Mouse (Mus musculus) liver, embryonic 12.5 days (tissue): ENCODE measurements around the gene Cxcl14. TPM values are rescaled to one million over a fixed set of nuclear protein-coding genes. Genes with fewer than 3 reads are reported as not detected.

Experiments used
- ATAC-seq: fragments of 200-750 bp; cut with Nextera tagmentation; 2 replicates; pipeline ENCODE4 v1.8.0; 2017; ENCODE audit warnings: moderate number of reproducible peaks, mild to moderate bottlenecking, moderate library complexity
- H3K27ac ChIP-seq: fragments of 300-500 bp; sonication (generic); 2 replicates; pipeline ENCODE4 v1.5.1; 2016; ENCODE audit warnings: mild to moderate bottlenecking
- H3K27me3 ChIP-seq: fragments of 300-500 bp; sonication (generic); replicated peaks from 2 replicates; pipeline ENCODE4 v1.6.1; 2016; ENCODE audit warnings: mild to moderate bottlenecking, moderate library complexity
- H3K36me3 ChIP-seq: fragments of 300-500 bp; sonication (generic); 2 replicates; pipeline ENCODE4 v1.6.1; 2016; ENCODE audit warnings: mild to moderate bottlenecking, moderate library complexity
- H3K4me1 ChIP-seq: fragments of 300-500 bp; sonication (generic); 2 replicates; pipeline ENCODE4 v1.6.1; 2016
- H3K4me2 ChIP-seq: fragments of 300-500 bp; sonication (generic); 2 replicates; pipeline ENCODE4 v1.6.1; 2016; ENCODE audit warnings: mild to moderate bottlenecking, moderate library complexity
- H3K4me3 ChIP-seq: fragments of 300-500 bp; sonication (generic); 2 replicates; pipeline ENCODE4 v1.5.1; 2016; ENCODE audit warnings: mild to moderate bottlenecking, moderate library complexity
- H3K9ac ChIP-seq: fragments of 300-500 bp; sonication (generic); 2 replicates; pipeline ENCODE4 v1.6.1; 2016; ENCODE audit warnings: mild to moderate bottlenecking, moderate library complexity
- H3K9me3 ChIP-seq: fragments of 300-500 bp; sonication (generic); replicated peaks from 2 replicates; pipeline ENCODE4 v1.6.1; 2016; ENCODE audit warnings: mild to moderate bottlenecking, moderate library complexity
- WGBS: fragments of 180-500 bp; shearing (Covaris S2); methylation state at CpG from one replicate; pipeline ENCODE4 v1.1.7; 2016; ENCODE audit not compliant: insufficient replicate concordance; 5-methylcytosine and 5-hydroxymethylcytosine counted together
- polyA plus RNA-seq: library from polyadenylated mRNA; unstranded; fragments of >200 nt; fragmentation: Nextera tagmentation; extraction: Ambion mirVana; gene quantifications from 2 replicates; pipeline ENCODE4 v1.2.1, GENCODE M21; 2016

Cxcl14 gene
- polyA plus RNA-seq, 1 experiment from 2014 or later = 0.41 TPM

GRCm38 (mm10) chr13:56329165-56329564 is 32.8 kb upstream of the Cxcl14 start:
- Histone ChIP-seq H3K27ac (no peak overlapping the region), H3K27me3 (peaks cover 10% of the 10 kb centered on the region), H3K4me1 (no peaks in the 10 kb centered on the region), H3K4me2 (no peak overlapping the region), H3K9me3 (no peaks in the 10 kb centered on the region), H3K4me3 (no peak overlapping the region), H3K9ac (no peak overlapping the region), H3K36me3 (no peaks in the 10 kb centered on the region)
- ATAC-seq = no peak
- WGBS = 65% methylated on average over 6 of the region's 6 CpGs

- no peak overlapping the region for H3K4me3 ChIP-seq
Observed at GRCm38 (mm10) chr13:56327779-56328178, 31.4 kb upstream of the Cxcl14 start.

GRCm38 (mm10) chr13:56321635-56322034 is 25.3 kb upstream of the Cxcl14 start:
- Histone ChIP-seq H3K27ac (no peak overlapping the region), H3K9me3 (no peaks in the 10 kb centered on the region), H3K36me3 (no peaks in the 10 kb centered on the region), H3K27me3 (no peaks in the 10 kb centered on the region), H3K4me1 (no peaks in the 10 kb centered on the region), H3K4me2 (no peak overlapping the region), H3K4me3 (no peak overlapping the region), H3K9ac (no peak overlapping the region)
- ATAC-seq = no peak
- WGBS = 77% methylated on average over 7 of the region's 7 CpGs

More at GRCm38 (mm10) chr13:56327779-56328178, 31.4 kb upstream of the Cxcl14 start:
- H3K27ac ChIP-seq = no peak overlapping the region
- no peaks in the 10 kb centered on the region for H3K9me3 ChIP-seq
- no peak for ATAC-seq
- H3K36me3 ChIP-seq = no peaks in the 10 kb centered on the region
- H3K27me3 ChIP-seq = peaks cover 10% of the 10 kb centered on the region
- no peak overlapping the region for H3K9ac ChIP-seq
- WGBS = 20% methylated on average over 6 of the region's 6 CpGs
- H3K4me2 ChIP-seq = no peak overlapping the region
- H3K4me1 ChIP-seq = no peaks in the 10 kb centered on the region

GRCm38 (mm10) chr13:56316930-56317329 is 20.6 kb upstream of the Cxcl14 start:
- WGBS = 60% methylated on average over 4 of the region's 4 CpGs
- Histone ChIP-seq H3K27me3 (no peaks in the 10 kb centered on the region), H3K4me1 (no peaks in the 10 kb centered on the region), H3K4me3 (no peak overlapping the region), H3K4me2 (no peak overlapping the region), H3K27ac (no peak overlapping the region), H3K9ac (no peak overlapping the region), H3K9me3 (no peaks in the 10 kb centered on the region), H3K36me3 (no peaks in the 10 kb centered on the region)
- ATAC-seq = no peak

- Histone ChIP-seq H3K36me3 (no peaks in the 10 kb centered on the region), H3K4me3 (no peak overlapping the region), H3K4me2 (no peak overlapping the region), H3K9me3 (no peaks in the 10 kb centered on the region), H3K4me1 (no peaks in the 10 kb centered on the region), H3K9ac (no peak overlapping the region), H3K27me3 (no peaks in the 10 kb centered on the region), H3K27ac (no peak overlapping the region)
- no peak for ATAC-seq
- 45% methylated on average over 3 of the region's 3 CpGs for WGBS
Observed at GRCm38 (mm10) chr13:56315201-56315600, 18.9 kb upstream of the Cxcl14 start.

- 63% methylated on average over 12 of the region's 12 CpGs for WGBS
- no peak overlapping the region for H3K4me3 ChIP-seq
Observed at GRCm38 (mm10) chr13:56305058-56305457, 8.7 kb upstream of the Cxcl14 start.

GRCm38 (mm10) chr13:56304453-56304852 is 8.1 kb upstream of the Cxcl14 start:
- Histone ChIP-seq H3K27ac (no peak overlapping the region), H3K9me3 (no peaks in the 10 kb centered on the region), H3K27me3 (peaks cover 6% of the 10 kb centered on the region; the same call in 1 of the 2 replicates), H3K4me3 (no peak overlapping the region), H3K36me3 (no peaks in the 10 kb centered on the region), H3K4me1 (no peaks in the 10 kb centered on the region), H3K4me2 (no peak overlapping the region), H3K9ac (no peak overlapping the region)
- no peak for ATAC-seq
- WGBS = 31% methylated on average over 4 of the region's 4 CpGs

More at GRCm38 (mm10) chr13:56305058-56305457, 8.7 kb upstream of the Cxcl14 start:
- Histone ChIP-seq H3K27me3 (peaks cover 6% of the 10 kb centered on the region; the same call in 1 of the 2 replicates), H3K9me3 (no peaks in the 10 kb centered on the region), H3K4me1 (no peaks in the 10 kb centered on the region), H3K36me3 (no peaks in the 10 kb centered on the region), H3K9ac (no peak overlapping the region), H3K27ac (no peak overlapping the region), H3K4me2 (no peak overlapping the region)
- no peak for ATAC-seq

GRCm38 (mm10) chr13:56299336-56299735 is 3.0 kb upstream of the Cxcl14 start:
- no peak overlapping the region for H3K27ac ChIP-seq
- H3K9ac ChIP-seq = no peak overlapping the region
- H3K36me3 ChIP-seq = no peaks in the 10 kb centered on the region
- ATAC-seq = no peak
- 0 out of 2 replicates have a peak, but pooled peaks cover 3% of the 10 kb centered on the region for H3K4me1 ChIP-seq
- no peak overlapping the region for H3K4me2 ChIP-seq
- H3K27me3 ChIP-seq = peaks cover 56% of the 10 kb centered on the region
- no peak overlapping the region for H3K4me3 ChIP-seq
- no peaks in the 10 kb centered on the region for H3K9me3 ChIP-seq
- WGBS = 79% methylated on average over 11 of the region's 11 CpGs

GRCm38 (mm10) chr13:56296659-56297020 is 289 bp upstream of the Cxcl14 start:
- H3K27ac ChIP-seq = no peak overlapping the region
- no peak for ATAC-seq
- no peak overlapping the region for H3K4me3 ChIP-seq
- no peaks in the 10 kb centered on the region for H3K9me3 ChIP-seq
- peaks cover 76% of the 10 kb centered on the region for H3K27me3 ChIP-seq
- 9% methylated on average over 8 of the region's 8 CpGs for WGBS
- no peak overlapping the region for H3K9ac ChIP-seq
- 0 out of 2 replicates have a peak, but pooled peaks cover 3% of the 10 kb centered on the region for H3K4me1 ChIP-seq
- peak overlapping the region; percentile 58 for H3K4me2 ChIP-seq
- no peaks in the 10 kb centered on the region for H3K36me3 ChIP-seq

- no peak for ATAC-seq
- Histone ChIP-seq H3K27ac (no peak overlapping the region), H3K4me2 (peak overlapping the region; percentile 58), H3K4me3 (peak overlapping the region; percentile 35), H3K27me3 (peaks cover 85% of the 10 kb centered on the region), H3K9me3 (no peaks in the 10 kb centered on the region), H3K9ac (no peak overlapping the region), H3K4me1 (0 out of 2 replicates have a peak, but pooled peaks cover 3% of the 10 kb centered on the region), H3K36me3 (no peaks in the 10 kb centered on the region)
- WGBS = 3% methylated on average over 13 of the region's 13 CpGs
Observed at GRCm38 (mm10) chr13:56295586-56295942, 787 bp downstream of the Cxcl14 start.

GRCm38 (mm10) chr13:56294908-56295307 is 1.4 kb downstream of the Cxcl14 start:
- no peak for ATAC-seq
- Histone ChIP-seq H3K36me3 (no peaks in the 10 kb centered on the region), H3K4me3 (no peak overlapping the region), H3K4me2 (no peak overlapping the region), H3K4me1 (0 out of 2 replicates have a peak, but pooled peaks cover 3% of the 10 kb centered on the region), H3K9ac (no peak overlapping the region), H3K27me3 (peaks cover 88% of the 10 kb centered on the region), H3K27ac (no peak overlapping the region), H3K9me3 (0 out of 2 replicates have a peak, but pooled peaks cover 3% of the 10 kb centered on the region)
- 4% methylated on average over 10 of the region's 10 CpGs for WGBS

GRCm38 (mm10) chr13:56289998-56290397 is 6.4 kb downstream of the Cxcl14 start:
- Histone ChIP-seq H3K4me1 (no peaks in the 10 kb centered on the region), H3K27ac (no peak overlapping the region), H3K27me3 (peaks cover 49% of the 10 kb centered on the region), H3K4me2 (no peak overlapping the region), H3K36me3 (no peaks in the 10 kb centered on the region), H3K4me3 (no peak overlapping the region), H3K9ac (no peak overlapping the region), H3K9me3 (0 out of 2 replicates have a peak, but pooled peaks cover 5% of the 10 kb centered on the region)
- no peak for ATAC-seq
- WGBS = 64% methylated on average over 6 of the region's 6 CpGs

GRCm38 (mm10) chr13:56289261-56289660 is 7.1 kb downstream of the Cxcl14 start:
- H3K9me3 ChIP-seq = 0 out of 2 replicates have a peak, but pooled peaks cover 5% of the 10 kb centered on the region
- H3K4me3 ChIP-seq = no peak overlapping the region
- 65% methylated on average over 11 of the region's 11 CpGs for WGBS
- no peak overlapping the region for H3K9ac ChIP-seq
- H3K4me1 ChIP-seq = no peaks in the 10 kb centered on the region
- no peaks in the 10 kb centered on the region for H3K36me3 ChIP-seq
- no peak for ATAC-seq
- H3K4me2 ChIP-seq = no peak overlapping the region
- no peak overlapping the region for H3K27ac ChIP-seq
- H3K27me3 ChIP-seq = peaks cover 42% of the 10 kb centered on the region
